Mouse (Mus musculus): ENCODE data around the gene Evi5.

GRCm38 (mm10) chr5:107880710-107881109 lies 5.8 kb upstream of the Evi5 start:
- no peak for TF ChIP-seq CTCF (IDR thresholded peaks at IDR 0.05; ENCODE audit: borderline replicate concordance, insufficient read depth, low read depth, low read length)
- no peak for TF ChIP-seq POLR2A (IDR thresholded peaks at IDR 0.05; ENCODE audit: borderline replicate concordance, insufficient read depth, low read length)
